In the genomic region with DNA sequence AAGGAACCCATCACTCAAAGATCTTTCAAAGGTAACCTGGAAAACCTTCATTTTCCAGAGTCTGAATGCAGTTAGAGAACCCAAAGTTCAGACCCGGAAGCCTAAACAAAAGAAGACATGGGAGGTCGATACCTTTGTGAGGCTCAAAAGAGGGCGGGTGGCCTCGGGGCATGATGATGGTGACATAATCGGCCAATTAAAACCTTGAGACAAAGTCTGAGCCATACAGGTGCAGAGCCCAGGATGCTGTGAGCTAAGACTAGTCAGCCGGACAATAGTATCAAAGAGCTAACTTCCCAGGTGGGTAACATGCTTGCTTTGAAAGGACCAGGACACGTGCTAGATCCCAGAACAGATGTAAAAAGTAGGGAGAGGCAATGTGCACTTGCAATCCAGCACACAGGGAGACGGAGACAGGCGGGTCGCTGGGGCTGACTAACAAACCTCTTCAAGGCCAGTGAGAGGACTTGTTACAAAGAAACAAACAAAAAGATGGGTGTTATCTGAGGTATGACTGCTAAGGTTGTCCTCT, we compare ENCODE assay signal across 16 mouse cellular contexts. TPM values are rescaled to one million over a fixed set of nuclear protein-coding genes. Genes with fewer than 3 reads are reported as not detected.
A peak's percentile ranks its signal among the peaks of the same experiment; 100 is the strongest.
DNase-seq lines count a peak whose midpoint lies in the region; ATAC-seq lines count a peak whose summit lies in the region.
"Had no signal": no experiment of that assay in that cellular context is flagged by ENCODE, and none has a peak within 500 bp of the region (broad histone marks: within the 10 kb centered on the region; RNA-seq: fewer than 3 reads in every experiment).

No protein-coding gene starts in this region.

- peaks cover 6% of the 10 kb centered on the region; the same call in 1 of the 2 replicates for H3K4me1 ChIP-seq in heart, embryonic 16.5 days (ENCODE audit: control insufficient read depth, insufficient read depth, low read length)
- H3K4me1 ChIP-seq in embryonic facial prominence, embryonic 15.5 days = 0 out of 2 replicates have a peak, but pooled peaks cover 4% of the 10 kb centered on the region

- H3K27ac ChIP-seq in heart, embryonic 16.5 days (ENCODE audit: low read length) = peak overlapping the region; percentile 10; the same call in 1 of the 2 replicates
- no peak overlapping the region for H3K27ac ChIP-seq in embryonic facial prominence, embryonic 15.5 days (replicated peaks)
- H3K27ac ChIP-seq: lung, embryonic 15.5 days; midbrain, embryonic 12.5 days; stomach, embryonic 15.5 days had no signal

- ATAC-seq in heart, embryonic 16.5 days (replicated peaks; ENCODE audit: extremely low read depth, insufficient read depth, low FRiP score) = no peak
- peak; percentile 73 for ATAC-seq in embryonic facial prominence, embryonic 15.5 days (ENCODE audit: insufficient number of reproducible peaks, low FRiP score, low TSS enrichment, low read depth)
- ATAC-seq in megakaryocyte progenitor cell, adult 5-6 weeks (replicated peaks; ENCODE audit: poor library complexity) = no peak

- no peak overlapping the region for H3K4me3 ChIP-seq in heart, embryonic 16.5 days (ENCODE audit: low read length)
- H3K4me3 ChIP-seq in embryonic facial prominence, embryonic 15.5 days (replicated peaks) = no peak overlapping the region
- H3K4me3 ChIP-seq: lung, embryonic 15.5 days; midbrain, embryonic 12.5 days; stomach, embryonic 15.5 days had no signal

- no peaks in the 10 kb centered on the region for H3K36me3 ChIP-seq in heart, embryonic 16.5 days (ENCODE audit: control insufficient read depth, insufficient read depth)
- H3K36me3 ChIP-seq in embryonic facial prominence, embryonic 15.5 days = no peaks in the 10 kb centered on the region
- H3K36me3 ChIP-seq: lung, embryonic 15.5 days; midbrain, embryonic 12.5 days; stomach, embryonic 15.5 days had no signal

- H3K9ac ChIP-seq in heart, embryonic 16.5 days (ENCODE audit: low read length) = no peak overlapping the region
- no peak overlapping the region for H3K9ac ChIP-seq in embryonic facial prominence, embryonic 15.5 days
- H3K9ac ChIP-seq: lung, embryonic 15.5 days; midbrain, embryonic 12.5 days; stomach, embryonic 15.5 days had no signal

- DNase-seq in heart, adult 9 months (ENCODE audit: low spot score in 2 of 2) = no peak
- peak; percentile 28 for DNase-seq in thymus, postnatal 14 days
- DNase-seq in thymus, postnatal 4 days = no peak
- DNase-seq in cerebellum, postnatal 25 days = no peak
- DNase-seq in yolk sac, embryonic 10.5 days (ENCODE audit: low spot score) = no peak
- DNase-seq: cerebellum, adult 8-10 months; kidney, adult 18-20 months; right cerebral cortex, adult 18-20 months had no signal

- no peaks in the 10 kb centered on the region for H3K27me3 ChIP-seq in heart, embryonic 16.5 days (ENCODE audit: control insufficient read depth, insufficient read depth, low read length)
- H3K27me3 ChIP-seq in embryonic facial prominence, embryonic 15.5 days = no peaks in the 10 kb centered on the region
- H3K27me3 ChIP-seq: lung, embryonic 15.5 days; midbrain, embryonic 12.5 days; stomach, embryonic 15.5 days had no signal

- H3K9me3 ChIP-seq in heart, embryonic 16.5 days (replicated peaks; ENCODE audit: control insufficient read depth, low read length) = no peaks in the 10 kb centered on the region
- H3K9me3 ChIP-seq in embryonic facial prominence, embryonic 15.5 days (replicated peaks) = no peaks in the 10 kb centered on the region
- H3K9me3 ChIP-seq: lung, embryonic 15.5 days; midbrain, embryonic 12.5 days; stomach, embryonic 15.5 days had no signal

- WGBS in heart, embryonic 16.5 days = 72% methylated on average over 10 of the region's 10 CpGs
- 65% methylated on average over 10 of the region's 10 CpGs for WGBS in embryonic facial prominence, embryonic 15.5 days

- peak overlapping the region; percentile 38 for H3K4me2 ChIP-seq in heart, embryonic 16.5 days (ENCODE audit: low read depth, low read length)
- no peak overlapping the region for H3K4me2 ChIP-seq in embryonic facial prominence, embryonic 15.5 days (replicated peaks)
- H3K4me2 ChIP-seq: lung, embryonic 15.5 days; midbrain, embryonic 12.5 days; stomach, embryonic 15.5 days had no signal

RNA-seq across cellular contexts. Expression of gene St6galnac5, which starts 52.7 kb away (rescaled TPM):
- polyA plus RNA-seq in heart, embryonic 16.5 days (2015; fragmentation: Nextera tagmentation; extraction: Ambion mirVana) = 0.11 and 0.15 TPM in 2 replicates
- 1.9 and 2.0 TPM in 2 replicates for polyA plus RNA-seq in embryonic facial prominence, embryonic 15.5 days (2015; fragmentation: Nextera tagmentation; extraction: Ambion mirVana)
- total RNA-seq in megakaryocyte progenitor cell, adult 5-6 weeks (2015) = not detected in 2 replicates
- 0.08 TPM in 1 of 2 replicates, not detected in the other for total RNA-seq in megakaryocyte progenitor cell, adult 5-6 weeks (2017)
- total RNA-seq: heart, adult 18-20 months; hematopoietic stem cell, adult 5-6 weeks had no signal
